18 mouse cellular contexts compared by ENCODE assay signal in genomic region chr2:100785392-100785791, GRCm38 (mm10).
"Had no signal": no experiment of that assay in that cellular context is flagged by ENCODE, and none has a peak within 500 bp of the region (broad histone marks: within the 10 kb centered on the region; RNA-seq: fewer than 3 reads in every experiment).

No protein-coding gene starts in this region.

- H3K36me3 ChIP-seq: lung, embryonic 15.5 days; midbrain, embryonic 13.5 days; midbrain, embryonic 15.5 days; neural tube, embryonic 12.5 days had no signal

- H3K27me3 ChIP-seq: lung, embryonic 15.5 days; megakaryocyte, embryonic 14.5 days; midbrain, embryonic 13.5 days; midbrain, embryonic 15.5 days; neural tube, embryonic 12.5 days had no signal

- ATAC-seq: liver, postnatal 0 days; lung, postnatal 0 days; midbrain, embryonic 13.5 days; midbrain, embryonic 15.5 days had no signal

- H3K9ac ChIP-seq: liver, postnatal 0 days; lung, embryonic 15.5 days; midbrain, embryonic 13.5 days; midbrain, embryonic 15.5 days; neural tube, embryonic 12.5 days had no signal

- H3K4me3 ChIP-seq: lung, embryonic 15.5 days; megakaryocyte, embryonic 14.5 days; midbrain, embryonic 13.5 days; midbrain, embryonic 15.5 days; neural tube, embryonic 12.5 days had no signal

- H3K9me3 ChIP-seq: lung, embryonic 15.5 days; megakaryocyte, embryonic 14.5 days; midbrain, embryonic 13.5 days; midbrain, embryonic 15.5 days; neural tube, embryonic 12.5 days had no signal

- H3K4me1 ChIP-seq: lung, embryonic 15.5 days; megakaryocyte, embryonic 14.5 days; midbrain, embryonic 13.5 days; midbrain, embryonic 15.5 days; neural tube, embryonic 12.5 days had no signal

- DNase-seq: liver, postnatal 0 days; lung, adult 2 months; lung, postnatal 14 days; lung, postnatal 36 days; right cerebral cortex, postnatal 25 days; right cerebral cortex, postnatal 4 days; spleen, adult 18-20 months; thymus, adult 18-20 months; thymus, postnatal 14 days; thymus, postnatal 36 days had no signal

- H3K27ac ChIP-seq: lung, embryonic 15.5 days; macrophage; midbrain, embryonic 13.5 days; midbrain, embryonic 15.5 days; neural tube, embryonic 12.5 days had no signal

- H3K4me2 ChIP-seq: lung, embryonic 15.5 days; midbrain, embryonic 11.5 days; midbrain, embryonic 13.5 days; midbrain, embryonic 15.5 days; neural tube, embryonic 12.5 days had no signal
